Mouse (Mus musculus) splenic B cell, adult 2 months (primary cell): ENCODE measurements around the gene Rab7b.

Source experiments
- DNase-seq: peaks from one replicate; pipeline ENCODE4 v3.0.0-alpha.2; 2011; ENCODE audit warnings: low read depth, low spot score
- H3K27me3 ChIP-seq: 2 replicates; pipeline ENCODE4 v1.6.1; 2012; ENCODE audit warnings: mild to moderate bottlenecking, low read length, moderate library complexity, mixed read lengths; ENCODE audit not compliant: control insufficient read depth, poor library complexity, insufficient read depth, severe bottlenecking
- H3K36me3 ChIP-seq: 2 replicates; pipeline ENCODE4 v1.6.1; 2012; ENCODE audit warnings: mild to moderate bottlenecking, low read length, moderate library complexity, mixed read lengths; ENCODE audit not compliant: control insufficient read depth, poor library complexity, insufficient read depth, severe bottlenecking

Gene Rab7b

GRCm38 (mm10) chr1:131672361-131672760 lies 16.1 kb upstream of the Rab7b start:
- peak; percentile 79 for DNase-seq
- H3K36me3 ChIP-seq: no peaks in the 10 kb centered on the region
- no peaks in the 10 kb centered on the region for H3K27me3 ChIP-seq

DNA sequence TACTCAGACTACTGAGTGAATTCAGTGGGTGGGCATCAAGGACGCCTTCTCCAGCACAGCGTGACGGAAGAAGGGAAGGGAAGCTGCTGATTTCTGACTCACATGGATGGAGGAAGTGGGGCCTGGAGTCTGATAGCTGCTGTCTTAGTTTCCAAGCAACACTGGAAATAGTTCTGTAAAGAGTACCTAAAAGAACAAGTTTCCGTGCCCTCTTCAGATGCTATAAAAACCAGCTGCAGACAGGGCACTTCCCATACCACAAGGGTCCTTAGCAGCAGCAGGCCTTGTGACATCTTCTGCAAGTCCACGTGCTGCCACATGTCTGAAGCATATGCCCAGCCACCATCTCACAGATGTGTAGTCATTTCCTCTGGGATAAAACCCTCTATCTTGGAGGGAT lies 8.9 kb upstream of the Rab7b start:
- DNase-seq: no peak
- Histone ChIP-seq H3K27me3 (no peaks in the 10 kb centered on the region), H3K36me3 (no peaks in the 10 kb centered on the region)

DNA sequence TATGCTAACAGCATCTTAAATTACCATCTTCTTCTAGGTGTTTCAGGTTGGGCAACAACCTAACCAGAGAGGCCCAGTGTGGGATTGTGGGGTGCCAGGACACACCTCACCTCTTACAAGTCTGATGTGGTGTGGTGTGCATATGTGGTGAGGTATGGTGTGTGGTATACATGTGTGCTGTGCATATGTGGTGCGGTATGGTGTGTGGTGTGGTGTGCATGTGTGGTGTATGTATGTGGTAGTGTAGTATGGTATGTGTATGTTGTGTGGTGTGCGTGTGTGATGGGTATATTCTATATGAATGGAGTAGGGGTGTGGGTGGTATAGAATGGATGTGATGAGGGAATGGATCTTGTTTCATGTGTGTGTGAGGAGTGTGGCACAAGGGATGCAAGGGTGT lies 756 bp upstream of the Rab7b start:
- no peak for DNase-seq
- Histone ChIP-seq H3K36me3 (no peaks in the 10 kb centered on the region), H3K27me3 (no peaks in the 10 kb centered on the region)

GRCm38 (mm10) chr1:131689016-131689415 lies 521 bp downstream of the Rab7b start:
- no peaks in the 10 kb centered on the region for H3K27me3 ChIP-seq
- DNase-seq: no peak
- H3K36me3 ChIP-seq: no peaks in the 10 kb centered on the region

DNA sequence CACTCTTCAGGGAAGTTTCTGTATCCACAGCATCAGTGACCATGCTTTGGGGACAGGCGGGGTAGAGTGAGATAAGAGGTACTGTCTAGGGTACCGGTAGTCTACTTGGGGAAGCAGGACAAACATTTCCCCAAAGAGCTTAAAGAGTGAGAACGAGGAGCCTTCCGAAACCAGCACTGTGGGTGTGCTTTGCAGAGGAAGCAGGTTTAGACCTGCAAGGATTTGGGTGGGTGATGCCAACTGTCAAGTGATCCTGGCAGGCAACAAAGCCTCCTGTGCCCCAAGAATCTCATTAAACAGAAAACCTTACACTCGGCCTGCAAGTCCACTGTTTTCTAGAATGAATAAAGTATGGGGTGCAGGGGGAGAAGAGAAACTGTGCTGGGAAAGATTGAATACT lies 1.4 kb downstream of the Rab7b start:
- DNase-seq: no peak
- Histone ChIP-seq H3K27me3 (no peaks in the 10 kb centered on the region), H3K36me3 (no peaks in the 10 kb centered on the region)

DNA sequence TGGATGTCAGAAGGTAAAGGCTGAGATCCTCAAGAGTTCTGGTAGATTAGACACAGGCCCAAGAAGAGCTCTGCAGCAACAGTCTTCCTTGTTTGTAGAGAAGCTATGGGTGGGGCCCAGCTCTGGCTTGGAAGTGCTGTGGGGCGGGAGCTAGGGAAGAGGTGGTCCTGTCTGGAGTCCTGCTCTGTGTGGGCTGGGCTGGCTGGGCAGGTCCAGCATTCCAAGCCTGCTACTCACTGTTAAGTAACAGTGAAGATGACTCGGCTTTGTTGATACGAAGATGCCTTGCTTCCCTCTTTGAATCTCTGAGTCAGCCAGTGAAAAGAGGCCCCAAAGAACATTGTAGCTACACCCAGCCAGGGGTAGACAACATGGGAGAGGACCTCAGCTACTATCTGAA lies 1.9 kb downstream of the Rab7b start:
- Histone ChIP-seq H3K36me3 (no peaks in the 10 kb centered on the region), H3K27me3 (no peaks in the 10 kb centered on the region)
- no peak for DNase-seq

- H3K36me3 ChIP-seq: no peaks in the 10 kb centered on the region
- peak; percentile 35 for DNase-seq
- H3K27me3 ChIP-seq: no peaks in the 10 kb centered on the region
These were observed 2.9 kb downstream of the Rab7b start for GRCm38 (mm10) chr1:131691356-131691755.

- DNase-seq: no peak
- H3K36me3 ChIP-seq: no peaks in the 10 kb centered on the region
- no peaks in the 10 kb centered on the region for H3K27me3 ChIP-seq
These were observed 6.8 kb downstream of the Rab7b start for GRCm38 (mm10) chr1:131695308-131695707.

- Histone ChIP-seq H3K36me3 (no peaks in the 10 kb centered on the region), H3K27me3 (no peaks in the 10 kb centered on the region)
- DNase-seq: no peak
These were observed 7.8 kb downstream of the Rab7b start for GRCm38 (mm10) chr1:131696325-131696724.

DNA sequence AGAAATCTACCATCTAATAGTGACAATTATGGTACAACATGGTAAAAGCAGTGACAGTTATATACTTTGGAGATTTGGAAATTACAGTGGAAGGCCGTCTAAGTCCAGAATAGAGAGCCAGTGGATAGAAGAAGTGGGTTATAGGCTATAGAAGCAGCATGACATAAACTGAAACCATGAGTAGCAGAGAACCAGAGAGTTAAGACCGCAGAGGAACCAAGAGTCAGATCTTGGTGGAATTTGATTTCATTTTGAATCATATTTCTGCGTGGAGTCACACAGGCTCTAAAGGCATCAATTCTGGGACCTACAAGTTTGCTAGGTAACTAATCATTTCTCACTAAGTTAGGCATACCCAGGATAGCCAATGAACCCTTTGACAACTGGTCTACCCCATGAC lies 10.3 kb downstream of the Rab7b start:
- H3K27me3 ChIP-seq: no peaks in the 10 kb centered on the region
- no peak for DNase-seq
- H3K36me3 ChIP-seq: no peaks in the 10 kb centered on the region

- Histone ChIP-seq H3K27me3 (no peaks in the 10 kb centered on the region), H3K36me3 (no peaks in the 10 kb centered on the region)
- DNase-seq: no peak
These were observed 11.1 kb downstream of the Rab7b start for GRCm38 (mm10) chr1:131699642-131700041.

DNA sequence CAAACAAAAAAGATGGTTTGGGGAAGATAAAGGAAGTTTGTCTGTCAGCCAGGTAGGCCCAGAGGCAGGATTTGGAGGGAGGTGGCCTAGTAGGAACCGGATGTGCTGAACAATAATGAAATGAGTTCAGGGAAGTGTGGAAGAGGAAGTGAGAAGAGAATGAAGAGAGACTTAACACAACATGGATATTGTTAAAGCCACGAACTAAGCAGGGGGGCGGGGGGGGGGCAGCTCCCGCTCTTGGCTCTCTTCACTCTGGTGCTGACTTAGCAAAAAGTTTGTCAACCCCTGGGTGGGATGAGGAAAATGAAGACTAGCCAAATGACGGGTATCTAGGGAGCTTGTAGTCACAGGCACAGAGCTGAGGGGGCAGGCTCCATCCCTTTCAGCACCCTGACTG lies 12.0 kb downstream of the Rab7b start:
- H3K27me3 ChIP-seq: no peaks in the 10 kb centered on the region
- H3K36me3 ChIP-seq: no peaks in the 10 kb centered on the region
- peak; percentile 72 for DNase-seq

- Histone ChIP-seq H3K36me3 (no peaks in the 10 kb centered on the region), H3K27me3 (no peaks in the 10 kb centered on the region)
- no peak for DNase-seq
These were observed 12.9 kb downstream of the Rab7b start for GRCm38 (mm10) chr1:131701391-131701790.

DNA sequence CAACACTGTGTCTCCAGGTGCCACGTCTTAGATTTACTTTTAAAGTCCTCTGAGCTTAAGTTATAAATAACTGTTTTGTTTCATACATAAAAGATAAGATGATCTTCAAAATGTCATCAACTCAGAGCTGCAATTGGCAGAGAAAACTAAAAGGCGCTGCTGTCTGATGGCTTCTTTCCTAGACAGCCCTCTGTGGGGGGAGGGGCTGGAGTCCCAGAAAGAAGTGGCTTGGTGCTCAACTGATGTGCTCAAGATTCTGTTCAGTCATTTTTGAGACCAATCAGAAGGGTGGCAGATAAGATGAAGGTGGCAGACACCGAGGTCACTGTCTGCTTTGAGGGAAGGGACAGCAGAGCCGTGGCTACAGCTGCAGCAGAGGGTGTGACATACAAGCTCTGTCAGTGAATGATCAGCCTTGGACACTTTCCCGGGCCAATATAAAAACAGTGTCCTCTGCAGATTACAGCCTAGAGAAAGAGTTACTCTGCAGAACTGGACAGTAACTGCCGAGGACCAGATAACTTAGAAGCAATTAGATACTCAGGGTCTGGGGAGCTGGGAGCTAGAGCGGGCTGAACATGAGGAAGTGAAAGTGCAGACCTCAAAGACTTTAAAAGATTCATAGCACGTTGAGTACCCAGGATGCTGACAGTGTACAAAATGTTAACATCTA lies 13.7 kb downstream of the Rab7b start:
- Histone ChIP-seq H3K27me3 (no peaks in the 10 kb centered on the region), H3K36me3 (no peaks in the 10 kb centered on the region)
- DNase-seq: peak; percentile 72

DNA sequence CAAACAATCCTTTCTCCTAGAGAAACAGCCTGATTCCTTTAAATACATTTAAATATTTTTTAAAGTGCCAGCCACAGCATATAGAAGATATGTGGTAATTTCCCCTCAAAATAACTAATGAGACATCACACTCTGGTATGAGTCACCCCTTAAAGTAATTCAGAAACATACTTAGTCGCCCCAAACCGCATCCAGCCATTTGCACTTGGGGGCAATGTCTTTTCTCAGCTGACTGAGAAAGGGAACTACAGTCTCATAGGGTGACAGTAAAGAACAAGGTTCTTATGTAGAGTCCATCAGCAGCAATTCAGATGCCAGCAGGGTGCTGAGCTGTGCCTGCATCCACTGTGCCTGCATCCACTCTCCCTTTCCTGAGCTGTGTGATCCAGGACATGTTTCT lies 15.0 kb downstream of the Rab7b start:
- H3K27me3 ChIP-seq: no peaks in the 10 kb centered on the region
- DNase-seq: peak; percentile 34

DNA sequence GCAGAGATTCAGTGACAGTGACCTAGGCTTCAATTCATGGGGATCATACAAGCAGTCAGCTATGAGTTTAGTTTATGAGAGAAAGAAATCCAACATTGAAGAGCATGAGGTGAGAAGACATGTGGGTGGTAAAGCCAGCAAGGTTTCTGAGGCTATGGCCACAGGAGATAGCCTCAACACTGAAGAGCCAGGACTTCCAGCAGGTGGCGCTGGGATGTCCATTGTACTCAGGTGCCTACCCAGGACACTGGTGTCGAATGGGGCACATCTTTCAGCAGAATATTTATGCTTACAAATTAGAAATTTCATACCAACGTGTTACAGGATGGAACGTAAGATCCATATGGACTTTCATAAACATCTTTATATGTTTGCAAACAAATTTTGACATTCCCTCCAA lies 19.8 kb downstream of the Rab7b start:
- DNase-seq: peak; percentile 78
- Histone ChIP-seq H3K36me3 (no peaks in the 10 kb centered on the region), H3K27me3 (no peaks in the 10 kb centered on the region)

More for the DNA sequence above, 15.0 kb downstream of the Rab7b start:
- no peaks in the 10 kb centered on the region for H3K36me3 ChIP-seq
